Mouse (Mus musculus) lung, adult 2 months (tissue): ENCODE measurements at regions not wholly inside any gene's neighbourhood (a gene's known extent, or its start where the extent isn't known, plus 50 kb on each side); places are given as distances from the start of the nearest gene placed in this dataset.

Experiments used
- CTCF ChIP-seq: fragments of 200-500 bp; IDR thresholded peaks from 2 replicates; pipeline ENCODE4 v1.5.1; 2011; ENCODE audit warnings: mild to moderate bottlenecking, low read length, control low read depth; ENCODE audit not compliant: insufficient read depth
- POLR2A ChIP-seq: fragments of 200-500 bp; IDR thresholded peaks from 2 replicates; pipeline ENCODE4 v1.6.1; 2011; ENCODE audit warnings: low read depth, mild to moderate bottlenecking, control low read depth, low read length, borderline replicate concordance; ENCODE audit errors: extremely low read depth

GRCm38 (mm10) chr3:128301312-128301711 is 405.2 kb upstream of the Fam241a start:
- TF ChIP-seq CTCF: no peak
- TF ChIP-seq POLR2A: no peak
